Mouse (Mus musculus) brain, adult 10 weeks (tissue): ENCODE measurements around the gene Vmn2r56. TPM values are rescaled to one million over a fixed set of nuclear protein-coding genes. Genes with fewer than 3 reads are reported as not detected.

Experiments used
- polyA plus RNA-seq: library from polyadenylated mRNA; stranded (reverse); fragments of 350-450 nt; fragmentation: Illumina TruSeq; extraction: RNeasy Lipid Tissue Mini Kit (QIAGEN cat#74804); gene quantifications from one replicate; pipeline ENCODE4 v1.2.3, GENCODE M21; 2015; ENCODE audit warnings: low read depth, low replicate concordance

The Vmn2r56 gene
- not detected for polyA plus RNA-seq

GRCm38 (mm10) chr7:12734904-12735303, at the start of gene Vmn2r56:
Gene Vmn2r56, minus strand, starts transcription at chr7:12735004.

GRCm38 (mm10) chr7:12684903-12685302, 49.9 kb downstream of the Vmn2r56 start, which contains the start of gene Vmn2r55:
Gene Vmn2r55, minus strand, starts transcription at chr7:12685003.

GRCm38 (mm10) chr7:12640219-12640618, 94.6 kb downstream of the Vmn2r56 start, which contains the start of gene Vmn2r54:
Gene Vmn2r54, minus strand, starts transcription at chr7:12640319.

Other genes with a start within 250 kb of the Vmn2r56 start
- not detected for gene 2900092C05Rik, start 222.5 kb downstream of the Vmn2r56 start, polyA plus RNA-seq
- gene Vmn2r53, start 126.2 kb downstream of the Vmn2r56 start, polyA plus RNA-seq: not detected
- not detected for gene Vmn2r54, start 94.7 kb downstream of the Vmn2r56 start, polyA plus RNA-seq
- not detected for gene Vmn2r55, start 50.0 kb downstream of the Vmn2r56 start, polyA plus RNA-seq
- 17.1 TPM for gene Zscan18, start 68.6 kb upstream of the Vmn2r56 start, polyA plus RNA-seq
- 17.6 TPM for gene Zfp329, start 83.9 kb upstream of the Vmn2r56 start, polyA plus RNA-seq
- 12.9 TPM for gene Zfp110, start 99.8 kb upstream of the Vmn2r56 start, polyA plus RNA-seq
- 6.8 TPM for gene Zfp128, start 146.2 kb upstream of the Vmn2r56 start, polyA plus RNA-seq
- gene Zscan22, start 162.8 kb upstream of the Vmn2r56 start, polyA plus RNA-seq: 9.1 TPM
- 684 TPM for gene Rps5, start 187.3 kb upstream of the Vmn2r56 start, polyA plus RNA-seq
- 1.1 TPM for gene Rnf225, start 192.4 kb upstream of the Vmn2r56 start, polyA plus RNA-seq
- gene Zfp324, start 230.8 kb upstream of the Vmn2r56 start, polyA plus RNA-seq: 6.7 TPM
- 7.9 TPM for gene Zfp446, start 242.8 kb upstream of the Vmn2r56 start, polyA plus RNA-seq